Mouse (Mus musculus): ENCODE data around the gene Mettl23. TPM values are rescaled to one million over a fixed set of nuclear protein-coding genes. Genes with fewer than 3 reads are reported as not detected.
"Not testable (repeated sequence)": the region's sequence is repeated elsewhere in the genome, so short reads cannot be mapped to it uniquely, and the experiment has no call there.

The Mettl23 gene
- polyA plus RNA-seq, 1 experiment, result 27.5 TPM

DNA sequence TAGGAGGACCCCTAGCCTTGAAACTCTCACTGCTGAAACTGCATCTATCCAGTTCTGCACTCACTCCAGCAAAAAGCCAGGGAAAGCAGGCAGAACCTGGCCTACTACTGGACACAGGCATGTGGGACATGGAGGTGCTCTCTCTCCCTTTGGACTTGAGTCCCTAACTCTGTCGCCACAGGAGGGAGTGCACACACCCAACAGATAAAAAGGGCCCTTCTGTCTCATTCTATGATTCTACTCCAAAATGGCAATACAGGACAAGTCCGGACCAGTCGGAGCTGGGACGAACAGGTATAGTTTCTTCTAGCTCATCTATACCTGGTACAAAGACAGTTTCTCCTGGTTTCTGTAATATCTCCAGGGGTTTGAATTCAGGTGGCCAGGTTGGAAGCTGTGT, 2.3 kb upstream of the Mettl23 start:
- Histone ChIP-seq H3K9me3 (replicated peaks; ENCODE audit: control insufficient read depth, insufficient read depth, low read length, poor library complexity, severe bottlenecking) (no peaks in the 10 kb centered on the region), H3K36me3 (ENCODE audit: control insufficient read depth, insufficient read depth, low read length, poor library complexity, severe bottlenecking) (peaks cover 43% of the 10 kb centered on the region), H3K9ac (ENCODE audit: low read depth, poor library complexity, severe bottlenecking) (no peak overlapping the region), H3K4me3 (ENCODE audit: low read depth, low read length) (no peak overlapping the region), H3K27me3 (ENCODE audit: control insufficient read depth, insufficient read depth, low read length, poor library complexity, severe bottlenecking) (no peaks in the 10 kb centered on the region), H3K4me1 (ENCODE audit: control insufficient read depth, insufficient read depth, low read length) (peaks cover 6% of the 10 kb centered on the region), H3K27ac (ENCODE audit: insufficient read depth, low read length) (no peak overlapping the region)
- TF ChIP-seq EP300 (IDR thresholded peaks at IDR 0.05; ENCODE audit: insufficient read depth, low read depth, low read length), result no peak
- no peak for TF ChIP-seq POLR2A (IDR thresholded peaks at IDR 0.05; ENCODE audit: insufficient read depth, low read length)
- no peak for TF ChIP-seq CTCF (IDR thresholded peaks at IDR 0.05; ENCODE audit: low read depth, low read length)

GRCm38 (mm10) chr11:116842531-116843260, 382 bp upstream of the Mettl23 start:
- Histone ChIP-seq H3K27me3 (ENCODE audit: control insufficient read depth, insufficient read depth, low read length, poor library complexity, severe bottlenecking) (no peaks in the 10 kb centered on the region), H3K9ac (ENCODE audit: low read depth, poor library complexity, severe bottlenecking) (peak overlapping the region; percentile 86), H3K36me3 (ENCODE audit: control insufficient read depth, insufficient read depth, low read length, poor library complexity, severe bottlenecking) (peaks cover 46% of the 10 kb centered on the region), H3K4me3 (ENCODE audit: low read depth, low read length) (peak overlapping the region; percentile 76), H3K4me1 (ENCODE audit: control insufficient read depth, insufficient read depth, low read length) (peaks cover 6% of the 10 kb centered on the region), H3K9me3 (replicated peaks; ENCODE audit: control insufficient read depth, insufficient read depth, low read length, poor library complexity, severe bottlenecking) (no peaks in the 10 kb centered on the region), H3K27ac (ENCODE audit: insufficient read depth, low read length) (peak overlapping the region; percentile 32)
- TF ChIP-seq EP300 (IDR thresholded peaks at IDR 0.05; ENCODE audit: insufficient read depth, low read depth, low read length), result no peak
- TF ChIP-seq CTCF (IDR thresholded peaks at IDR 0.05; ENCODE audit: low read depth, low read length), result no peak
- no peak for TF ChIP-seq POLR2A (IDR thresholded peaks at IDR 0.05; ENCODE audit: insufficient read depth, low read length)

- Histone ChIP-seq H3K36me3 (ENCODE audit: control insufficient read depth, insufficient read depth, low read length, poor library complexity, severe bottlenecking) (peaks cover 52% of the 10 kb centered on the region), H3K27ac (ENCODE audit: insufficient read depth, low read length) (no peak overlapping the region), H3K4me1 (ENCODE audit: control insufficient read depth, insufficient read depth, low read length) (no peaks in the 10 kb centered on the region), H3K9ac (ENCODE audit: low read depth, poor library complexity, severe bottlenecking) (no peak overlapping the region), H3K4me3 (ENCODE audit: low read depth, low read length) (no peak overlapping the region), H3K27me3 (ENCODE audit: control insufficient read depth, insufficient read depth, low read length, poor library complexity, severe bottlenecking) (no peaks in the 10 kb centered on the region), H3K9me3 (replicated peaks; ENCODE audit: control insufficient read depth, insufficient read depth, low read length, poor library complexity, severe bottlenecking) (no peaks in the 10 kb centered on the region)
- TF ChIP-seq EP300 (IDR thresholded peaks at IDR 0.05; ENCODE audit: insufficient read depth, low read depth, low read length), result no peak
- TF ChIP-seq CTCF (IDR thresholded peaks at IDR 0.05; ENCODE audit: low read depth, low read length), result no peak
- no peak for TF ChIP-seq POLR2A (IDR thresholded peaks at IDR 0.05; ENCODE audit: insufficient read depth, low read length)
Measured at GRCm38 (mm10) chr11:116846593-116847181, 3.6 kb downstream of the Mettl23 start.

- Histone ChIP-seq H3K27me3 (ENCODE audit: control insufficient read depth, insufficient read depth, low read length, poor library complexity, severe bottlenecking) (no peaks in the 10 kb centered on the region), H3K27ac (ENCODE audit: insufficient read depth, low read length) (no peak overlapping the region), H3K4me1 (ENCODE audit: control insufficient read depth, insufficient read depth, low read length) (no peaks in the 10 kb centered on the region), H3K4me3 (ENCODE audit: low read depth, low read length) (no peak overlapping the region), H3K9ac (ENCODE audit: low read depth, poor library complexity, severe bottlenecking) (no peak overlapping the region), H3K9me3 (replicated peaks; ENCODE audit: control insufficient read depth, insufficient read depth, low read length, poor library complexity, severe bottlenecking) (no peaks in the 10 kb centered on the region), H3K36me3 (ENCODE audit: control insufficient read depth, insufficient read depth, low read length, poor library complexity, severe bottlenecking) (peaks cover 54% of the 10 kb centered on the region)
- TF ChIP-seq POLR2A (IDR thresholded peaks at IDR 0.05; ENCODE audit: insufficient read depth, low read length) (no peak), CTCF (IDR thresholded peaks at IDR 0.05; ENCODE audit: low read depth, low read length) (no peak), EP300 (IDR thresholded peaks at IDR 0.05; ENCODE audit: insufficient read depth, low read depth, low read length) (no peak)
Measured at GRCm38 (mm10) chr11:116847187-116848085, 4.4 kb downstream of the Mettl23 start.

DNA sequence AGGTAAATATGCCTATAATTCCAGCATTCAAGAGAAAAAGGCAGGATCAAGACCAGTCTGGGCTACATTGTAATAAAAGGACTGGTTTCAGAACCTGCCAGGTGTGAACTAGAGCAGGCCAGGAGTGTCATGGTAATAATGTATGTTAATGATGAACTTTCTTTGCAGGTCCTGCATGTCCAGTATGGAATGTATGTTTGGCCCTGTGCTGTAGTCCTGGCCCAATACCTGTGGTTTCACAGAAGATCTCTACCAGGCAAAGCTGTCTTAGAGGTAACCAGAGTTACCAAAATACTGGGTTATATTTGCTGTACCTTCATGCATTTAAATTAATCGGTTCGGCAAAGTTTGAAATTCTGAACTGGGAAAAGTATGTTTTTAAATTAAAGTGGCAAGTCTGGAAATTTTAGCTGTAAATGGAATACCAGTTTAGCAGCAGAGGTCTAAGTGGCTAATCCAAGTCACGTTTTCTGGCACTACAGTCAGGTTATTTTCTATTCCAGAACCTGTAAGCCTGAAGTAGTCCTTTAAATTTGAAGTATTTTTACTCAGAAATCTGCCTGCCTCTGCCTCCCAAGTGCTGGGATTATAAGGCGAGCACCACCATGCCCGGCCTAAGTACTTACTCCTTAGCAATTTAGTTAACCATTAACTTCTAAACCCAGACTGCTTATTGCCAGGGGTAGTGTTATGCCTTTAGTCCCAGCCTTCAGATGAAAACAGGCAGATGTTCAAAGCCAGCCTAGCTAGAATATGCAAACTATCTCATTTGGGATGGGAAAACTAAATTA, 5.2 kb downstream of the Mettl23 start:
- H3K36me3 ChIP-seq (ENCODE audit: control insufficient read depth, insufficient read depth, low read length, poor library complexity, severe bottlenecking), result peaks cover 54% of the 10 kb centered on the region
- no peak overlapping the region for H3K27ac ChIP-seq (ENCODE audit: insufficient read depth, low read length)
- no peak overlapping the region for H3K9ac ChIP-seq (ENCODE audit: low read depth, poor library complexity, severe bottlenecking)
- H3K27me3 ChIP-seq (ENCODE audit: control insufficient read depth, insufficient read depth, low read length, poor library complexity, severe bottlenecking), result no peaks in the 10 kb centered on the region
- H3K4me1 ChIP-seq (ENCODE audit: control insufficient read depth, insufficient read depth, low read length), result no peaks in the 10 kb centered on the region
- H3K4me3 ChIP-seq (ENCODE audit: low read depth, low read length), result no peak overlapping the region
- H3K9me3 ChIP-seq (replicated peaks; ENCODE audit: control insufficient read depth, insufficient read depth, low read length, poor library complexity, severe bottlenecking), result no peaks in the 10 kb centered on the region
- TF ChIP-seq CTCF (IDR thresholded peaks at IDR 0.05; ENCODE audit: low read depth, low read length) (no peak), POLR2A (IDR thresholded peaks at IDR 0.05; ENCODE audit: insufficient read depth, low read length) (no peak), EP300 (IDR thresholded peaks at IDR 0.05; ENCODE audit: insufficient read depth, low read depth, low read length) (no peak)

DNA sequence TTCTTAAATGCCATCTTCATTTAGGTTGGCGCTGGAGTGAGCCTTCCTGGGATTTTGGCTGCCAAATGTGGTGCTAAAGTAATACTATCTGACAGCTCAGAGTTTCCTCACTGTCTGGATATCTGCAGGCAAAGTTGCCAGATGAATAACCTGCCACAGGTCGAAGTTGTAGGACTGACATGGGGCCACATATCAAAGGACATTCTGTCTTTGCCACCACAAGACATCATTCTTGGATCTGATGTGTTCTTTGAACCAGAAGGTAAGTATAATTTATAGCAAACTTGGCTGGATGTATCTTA, 5.8 kb downstream of the Mettl23 start:
- not testable (repeated sequence) for H3K27ac ChIP-seq (ENCODE audit: insufficient read depth, low read length); H3K9me3 ChIP-seq (replicated peaks; ENCODE audit: control insufficient read depth, insufficient read depth, low read length, poor library complexity, severe bottlenecking)
- H3K36me3 ChIP-seq (ENCODE audit: control insufficient read depth, insufficient read depth, low read length, poor library complexity, severe bottlenecking), result peaks cover 54% of the 10 kb centered on the region

More for the DNA sequence above, 5.8 kb downstream of the Mettl23 start:
- not testable (repeated sequence) for H3K4me1 ChIP-seq (ENCODE audit: control insufficient read depth, insufficient read depth, low read length); H3K4me3 ChIP-seq (ENCODE audit: low read depth, low read length); H3K9ac ChIP-seq (ENCODE audit: low read depth, poor library complexity, severe bottlenecking); H3K27me3 ChIP-seq (ENCODE audit: control insufficient read depth, insufficient read depth, low read length, poor library complexity, severe bottlenecking)
